ENCODE assay signal across 15 mouse cellular contexts in genomic region chr3:86809199-86809598, GRCm38 (mm10).
DNase-seq lines count a peak whose midpoint lies in the region; ATAC-seq and TF ChIP-seq lines count a peak whose summit lies in the region.
"Had no signal": no experiment of that assay in that cellular context is flagged by ENCODE, and none has a peak within 500 bp of the region (broad histone marks: within the 10 kb centered on the region; RNA-seq: fewer than 3 reads in every experiment).

No protein-coding gene starts in this region.

- no peak overlapping the region for H3K4me3 ChIP-seq in hindbrain, embryonic 13.5 days
- H3K4me3 ChIP-seq in hindbrain, embryonic 14.5 days (replicated peaks; ENCODE audit: low read length), result no peak overlapping the region
- H3K4me3 ChIP-seq in lung, embryonic 15.5 days, result no peak overlapping the region
- no peak overlapping the region for H3K4me3 ChIP-seq in embryonic facial prominence, embryonic 12.5 days
- H3K4me3 ChIP-seq in limb, embryonic 12.5 days (replicated peaks), result no peak overlapping the region
- no peak overlapping the region for H3K4me3 ChIP-seq in liver, postnatal 0 days (ENCODE audit: low read depth, low read length)
- H3K4me3 ChIP-seq: neural tube, embryonic 12.5 days had no signal

- TF ChIP-seq CTCF in liver, postnatal 0 days (IDR thresholded peaks at IDR 0.05; ENCODE audit: low read depth), result no peak

- H3K27ac ChIP-seq in hindbrain, embryonic 13.5 days, result peak overlapping the region; percentile 36; the same call in 1 of the 2 replicates
- no peak overlapping the region; the same call in 1 of the 2 replicates for H3K27ac ChIP-seq in hindbrain, embryonic 14.5 days
- peak overlapping the region; percentile 24 for H3K27ac ChIP-seq in lung, embryonic 15.5 days
- peak overlapping the region; percentile 57; the same call in 1 of the 2 replicates for H3K27ac ChIP-seq in embryonic facial prominence, embryonic 12.5 days
- H3K27ac ChIP-seq in limb, embryonic 12.5 days, result 0 out of 2 replicates have a peak overlapping the region, but pooled peaks have one; percentile 25
- no peak overlapping the region for H3K27ac ChIP-seq in liver, postnatal 0 days (ENCODE audit: low read depth)
- H3K27ac ChIP-seq: neural tube, embryonic 12.5 days had no signal

- 81% methylated on average over 9 of the region's 9 CpGs for WGBS in hindbrain, embryonic 13.5 days
- 76% methylated on average over 9 of the region's 9 CpGs for WGBS in hindbrain, embryonic 14.5 days
- 57% methylated on average over 9 of the region's 9 CpGs for WGBS in lung, embryonic 15.5 days
- 76% methylated on average over 9 of the region's 9 CpGs for WGBS in embryonic facial prominence, embryonic 12.5 days
- WGBS in limb, embryonic 12.5 days, result 81% methylated on average over 9 of the region's 9 CpGs
- 85% methylated on average over 9 of the region's 9 CpGs for WGBS in liver, postnatal 0 days (ENCODE audit: insufficient replicate concordance)

- H3K36me3 ChIP-seq in hindbrain, embryonic 13.5 days, result peaks cover 51% of the 10 kb centered on the region
- peaks cover 40% of the 10 kb centered on the region for H3K36me3 ChIP-seq in hindbrain, embryonic 14.5 days (replicated peaks; ENCODE audit: control insufficient read depth, insufficient read depth)
- H3K36me3 ChIP-seq in lung, embryonic 15.5 days, result no peaks in the 10 kb centered on the region
- H3K36me3 ChIP-seq in embryonic facial prominence, embryonic 12.5 days, result peaks cover 3% of the 10 kb centered on the region; the same call in 1 of the 2 replicates
- H3K36me3 ChIP-seq in limb, embryonic 12.5 days, result no peaks in the 10 kb centered on the region
- no peaks in the 10 kb centered on the region for H3K36me3 ChIP-seq in liver, postnatal 0 days (replicated peaks; ENCODE audit: insufficient read depth, low read length)

- no peak for TF ChIP-seq EP300 in liver, postnatal 0 days (IDR thresholded peaks at IDR 0.05; ENCODE audit: low read depth)

- H3K27me3 ChIP-seq in hindbrain, embryonic 13.5 days, result no peaks in the 10 kb centered on the region
- no peaks in the 10 kb centered on the region for H3K27me3 ChIP-seq in hindbrain, embryonic 14.5 days (ENCODE audit: control insufficient read depth, insufficient read depth, low read length)
- no peaks in the 10 kb centered on the region for H3K27me3 ChIP-seq in lung, embryonic 15.5 days
- no peaks in the 10 kb centered on the region for H3K27me3 ChIP-seq in embryonic facial prominence, embryonic 12.5 days
- H3K27me3 ChIP-seq in limb, embryonic 12.5 days, result no peaks in the 10 kb centered on the region
- H3K27me3 ChIP-seq in liver, postnatal 0 days (ENCODE audit: insufficient read depth, low read length), result no peaks in the 10 kb centered on the region
- H3K27me3 ChIP-seq: neural tube, embryonic 12.5 days had no signal

- no peak for ATAC-seq in hindbrain, embryonic 13.5 days (ENCODE audit: low FRiP score)
- ATAC-seq in hindbrain, embryonic 14.5 days (ENCODE audit: low FRiP score), result no peak
- ATAC-seq in lung, embryonic 15.5 days (ENCODE audit: borderline replicate concordance, extremely low read depth, low FRiP score, low TSS enrichment), result no peak
- no peak for ATAC-seq in embryonic facial prominence, embryonic 12.5 days (ENCODE audit: insufficient number of reproducible peaks, insufficient read depth, low FRiP score, low TSS enrichment)
- ATAC-seq in limb, embryonic 12.5 days (ENCODE audit: insufficient number of reproducible peaks, insufficient read depth, low FRiP score, low TSS enrichment, low read depth), result no peak
- no peak for ATAC-seq in liver, postnatal 0 days

- H3K9ac ChIP-seq in hindbrain, embryonic 13.5 days, result no peak overlapping the region
- no peak overlapping the region for H3K9ac ChIP-seq in hindbrain, embryonic 14.5 days
- H3K9ac ChIP-seq in lung, embryonic 15.5 days, result no peak overlapping the region
- H3K9ac ChIP-seq in embryonic facial prominence, embryonic 12.5 days, result no peak overlapping the region
- H3K9ac ChIP-seq in limb, embryonic 12.5 days (replicated peaks), result no peak overlapping the region
- no peak overlapping the region for H3K9ac ChIP-seq in liver, postnatal 0 days (replicated peaks)
- H3K9ac ChIP-seq: neural tube, embryonic 12.5 days had no signal

- no peak overlapping the region for H3K4me2 ChIP-seq in hindbrain, embryonic 13.5 days
- no peak overlapping the region for H3K4me2 ChIP-seq in hindbrain, embryonic 14.5 days (replicated peaks)
- H3K4me2 ChIP-seq in lung, embryonic 15.5 days, result no peak overlapping the region
- H3K4me2 ChIP-seq in embryonic facial prominence, embryonic 12.5 days (replicated peaks), result no peak overlapping the region
- H3K4me2 ChIP-seq in limb, embryonic 12.5 days, result no peak overlapping the region
- H3K4me2 ChIP-seq in liver, postnatal 0 days (ENCODE audit: low read depth, low read length), result no peak overlapping the region
- H3K4me2 ChIP-seq: liver, embryonic 11.5 days; neural tube, embryonic 12.5 days had no signal

- no peak for DNase-seq in hindbrain, embryonic 14.5 days (ENCODE audit: low spot score)
- no peak for DNase-seq in lung, adult 18-20 months
- no peak for DNase-seq in thymus, postnatal 25 days
- DNase-seq in liver, postnatal 0 days, result no peak
- DNase-seq: adrenal gland, postnatal 36 days; kidney, adult 11 months; kidney, postnatal 36 days; layer of hippocampus, postnatal 36 days; lung, postnatal 36 days had no signal

- no peaks in the 10 kb centered on the region for H3K9me3 ChIP-seq in hindbrain, embryonic 13.5 days
- H3K9me3 ChIP-seq in hindbrain, embryonic 14.5 days (ENCODE audit: control insufficient read depth, low read length), result no peaks in the 10 kb centered on the region
- no peaks in the 10 kb centered on the region for H3K9me3 ChIP-seq in lung, embryonic 15.5 days
- no peaks in the 10 kb centered on the region for H3K9me3 ChIP-seq in embryonic facial prominence, embryonic 12.5 days
- no peaks in the 10 kb centered on the region for H3K9me3 ChIP-seq in limb, embryonic 12.5 days
- H3K9me3 ChIP-seq in liver, postnatal 0 days (ENCODE audit: low read length), result no peaks in the 10 kb centered on the region
- H3K9me3 ChIP-seq: neural tube, embryonic 12.5 days had no signal

- peaks cover 15% of the 10 kb centered on the region; the same call in 1 of the 2 replicates for H3K4me1 ChIP-seq in hindbrain, embryonic 13.5 days (replicated peaks)
- no peaks in the 10 kb centered on the region for H3K4me1 ChIP-seq in hindbrain, embryonic 14.5 days (replicated peaks; ENCODE audit: control insufficient read depth, insufficient read depth, low read length)
- H3K4me1 ChIP-seq in lung, embryonic 15.5 days, result no peaks in the 10 kb centered on the region
- H3K4me1 ChIP-seq in embryonic facial prominence, embryonic 12.5 days, result peaks cover 10% of the 10 kb centered on the region
- peaks cover 20% of the 10 kb centered on the region for H3K4me1 ChIP-seq in limb, embryonic 12.5 days (replicated peaks)
- H3K4me1 ChIP-seq in liver, postnatal 0 days (ENCODE audit: insufficient read depth), result no peaks in the 10 kb centered on the region
- H3K4me1 ChIP-seq: neural tube, embryonic 12.5 days had no signal

Comparison
In these comparisons a context has a peak if more than half of its experiments do, and no peak if none do; other contexts are left out.
1. H3K27ac ChIP-seq: peak in hindbrain, embryonic 13.5 days (single experiment), lung, embryonic 15.5 days (single experiment), embryonic facial prominence, embryonic 12.5 days (single experiment) and limb, embryonic 12.5 days (single experiment); none in hindbrain, embryonic 14.5 days (single experiment) and liver, postnatal 0 days (single experiment).